Mouse (Mus musculus) brown adipose tissue, adult 24 weeks (tissue): ENCODE data around the gene Creg1. TPM values are rescaled to one million over a fixed set of nuclear protein-coding genes. Genes with fewer than 3 reads are reported as not detected.
"Not testable (repeated sequence)": the region's sequence is repeated elsewhere in the genome, so short reads cannot be mapped to it uniquely, and the experiment has no call there.

Source experiments
- H3K27ac ChIP-seq: fragments of 200-500 bp; replicated peaks from 2 replicates; pipeline ENCODE4 v1.5.1; 2012; ENCODE audit warnings: low read depth, mild to moderate bottlenecking, low read length
- H3K4me1 ChIP-seq: fragments of 200-500 bp; 2 replicates; pipeline ENCODE4 v1.6.1; 2012; ENCODE audit warnings: low read length, mixed read lengths; ENCODE audit not compliant: control insufficient read depth, insufficient read depth, insufficient read length
- H3K4me3 ChIP-seq: fragments of 200-500 bp; 2 replicates; pipeline ENCODE4 v1.5.1; 2012; ENCODE audit warnings: low read depth, mild to moderate bottlenecking, low read length, moderate library complexity; ENCODE audit not compliant: insufficient read depth
- polyA plus RNA-seq: library from polyadenylated mRNA; stranded (reverse); fragments of >200 nt; gene quantifications from 2 replicates; pipeline ENCODE4 v1.2.4, GENCODE M21; 2012; ENCODE audit not compliant: missing spikeins, insufficient read depth, insufficient read length

The Creg1 gene
- polyA plus RNA-seq, 1 experiment, result 109 TPM

GRCm38 (mm10) chr1:165735826-165736818 is 27.4 kb upstream of the Creg1 start:
- H3K4me3 ChIP-seq, result no peak overlapping the region
- H3K27ac ChIP-seq, result no peak overlapping the region
- no peaks in the 10 kb centered on the region for H3K4me1 ChIP-seq

GRCm38 (mm10) chr1:165737451-165737850 is 26.1 kb upstream of the Creg1 start:
- Histone ChIP-seq H3K4me3 (no peak overlapping the region), H3K4me1 (no peaks in the 10 kb centered on the region), H3K27ac (no peak overlapping the region)

- Histone ChIP-seq H3K4me3 (no peak overlapping the region), H3K27ac (no peak overlapping the region), H3K4me1 (no peaks in the 10 kb centered on the region)
Measured at GRCm38 (mm10) chr1:165737867-165738266, 25.7 kb upstream of the Creg1 start.

GRCm38 (mm10) chr1:165738985-165739384 is 24.6 kb upstream of the Creg1 start:
- no peaks in the 10 kb centered on the region for H3K4me1 ChIP-seq
- H3K27ac ChIP-seq, result no peak overlapping the region
- no peak overlapping the region for H3K4me3 ChIP-seq

GRCm38 (mm10) chr1:165741989-165742388 is 21.6 kb upstream of the Creg1 start:
- Histone ChIP-seq H3K4me3 (no peak overlapping the region), H3K27ac (no peak overlapping the region), H3K4me1 (no peaks in the 10 kb centered on the region)

GRCm38 (mm10) chr1:165748053-165748452 is 15.5 kb upstream of the Creg1 start:
- Histone ChIP-seq H3K27ac (no peak overlapping the region), H3K4me1 (no peaks in the 10 kb centered on the region)

GRCm38 (mm10) chr1:165751142-165751541 is 12.4 kb upstream of the Creg1 start:
- Histone ChIP-seq H3K4me1 (no peaks in the 10 kb centered on the region), H3K27ac (no peak overlapping the region), H3K4me3 (no peak overlapping the region)

More at GRCm38 (mm10) chr1:165748053-165748452, 15.5 kb upstream of the Creg1 start:
- H3K4me3 ChIP-seq, result no peak overlapping the region

GRCm38 (mm10) chr1:165751838-165752237 is 11.7 kb upstream of the Creg1 start:
- Histone ChIP-seq H3K27ac (no peak overlapping the region), H3K4me3 (no peak overlapping the region), H3K4me1 (no peaks in the 10 kb centered on the region)

GRCm38 (mm10) chr1:165754205-165754604 is 9.3 kb upstream of the Creg1 start:
- no peak overlapping the region for H3K4me3 ChIP-seq
- no peak overlapping the region for H3K27ac ChIP-seq
- no peaks in the 10 kb centered on the region for H3K4me1 ChIP-seq

GRCm38 (mm10) chr1:165755194-165755593 is 8.4 kb upstream of the Creg1 start:
- no peak overlapping the region for H3K27ac ChIP-seq
- H3K4me3 ChIP-seq, result no peak overlapping the region
- H3K4me1 ChIP-seq, result no peaks in the 10 kb centered on the region

- Histone ChIP-seq H3K4me1 (peaks cover 10% of the 10 kb centered on the region), H3K4me3 (no peak overlapping the region), H3K27ac (no peak overlapping the region)
Measured at GRCm38 (mm10) chr1:165761522-165762305, 1.8 kb upstream of the Creg1 start.

- H3K4me3 ChIP-seq, H3K27ac ChIP-seq: not testable (repeated sequence)
- peaks cover 10% of the 10 kb centered on the region for H3K4me1 ChIP-seq
Measured at GRCm38 (mm10) chr1:165762498-165762897, 1.0 kb upstream of the Creg1 start.

- peak overlapping the region; percentile 8; the same call in 1 of the 2 replicates for H3K4me3 ChIP-seq
- H3K4me1 ChIP-seq, result peaks cover 10% of the 10 kb centered on the region
- H3K27ac ChIP-seq, result no peak overlapping the region
Measured at GRCm38 (mm10) chr1:165762914-165763634, 472 bp upstream of the Creg1 start.

GRCm38 (mm10) chr1:165764571-165764970 is 1.0 kb downstream of the Creg1 start:
- Histone ChIP-seq H3K4me1 (peaks cover 10% of the 10 kb centered on the region), H3K4me3 (peak overlapping the region; percentile 95), H3K27ac (no peak overlapping the region)

- Histone ChIP-seq H3K4me3 (peak overlapping the region; percentile 95), H3K27ac (no peak overlapping the region), H3K4me1 (peaks cover 10% of the 10 kb centered on the region)
Measured at GRCm38 (mm10) chr1:165765041-165765440, 1.5 kb downstream of the Creg1 start.
